Mouse (Mus musculus): ENCODE results near the gene Mlec. TPM values are rescaled to one million over a fixed set of nuclear protein-coding genes. Genes with fewer than 3 reads are reported as not detected.
"Not testable (repeated sequence)": the region's sequence is repeated elsewhere in the genome, so short reads cannot be mapped to it uniquely, and the experiment has no call there.

The Mlec gene
- polyA plus RNA-seq, 1 experiment from 2014 or later = 15.0 TPM

DNA sequence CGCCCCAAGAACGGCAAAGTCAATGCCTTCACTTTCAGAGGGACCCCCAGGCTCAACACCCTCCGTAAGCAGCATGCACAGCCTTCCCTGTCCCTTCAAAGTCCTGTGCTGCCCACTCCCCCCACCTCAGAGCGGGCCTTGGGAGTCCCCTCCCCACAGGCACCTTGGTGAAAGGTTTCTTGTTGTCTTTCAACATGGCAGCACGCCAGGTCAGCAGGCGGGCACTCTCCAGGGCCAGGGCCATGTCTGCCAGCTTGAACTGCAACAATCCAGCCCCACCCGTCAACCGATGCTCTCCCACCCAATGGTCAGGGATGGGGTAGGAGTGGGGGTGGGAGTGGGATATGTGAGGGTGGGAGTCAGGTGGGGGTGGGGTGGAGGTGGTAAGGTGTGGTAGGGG lies 46.8 kb downstream of the Mlec start:
- no peak for TF ChIP-seq CTCF (IDR thresholded peaks at IDR 0.05)

DNA sequence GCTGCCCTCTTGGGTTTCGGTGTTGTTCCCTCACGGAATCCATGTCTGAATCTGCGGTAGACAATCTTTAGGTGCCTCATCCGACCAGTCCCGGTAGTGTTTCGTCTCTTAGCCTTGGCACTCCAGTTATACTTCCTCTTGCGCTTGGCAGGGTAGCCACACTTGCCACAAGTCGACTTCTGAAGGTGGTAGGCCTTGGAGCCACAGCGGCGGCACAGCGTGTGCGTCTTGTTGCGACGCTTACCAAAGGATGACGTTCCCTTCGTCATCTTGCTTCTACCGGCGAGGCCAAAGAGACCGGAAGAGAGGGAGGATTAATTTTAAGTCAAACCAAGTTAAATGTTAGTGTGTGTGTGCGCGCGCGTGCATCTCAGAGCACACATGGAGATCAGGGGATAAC lies 54.7 kb downstream of the Mlec start:
- WGBS = 94% methylated on average over 23 of the region's 23 CpGs
- not testable (repeated sequence) for DNase-seq (ENCODE audit: low spot score); H3K27me3 ChIP-seq (replicated peaks; ENCODE audit: insufficient read depth, low read length); H3K36me3 ChIP-seq (ENCODE audit: insufficient read depth, low read length); H3K4me1 ChIP-seq (ENCODE audit: insufficient read depth, low read depth, low read length); H3K9ac ChIP-seq (replicated peaks; ENCODE audit: low read depth); ATAC-seq; H3K4me3 ChIP-seq (ENCODE audit: low read depth, low read length); H3K27ac ChIP-seq (ENCODE audit: low read length); H3K9me3 ChIP-seq (ENCODE audit: low read length); H3K4me2 ChIP-seq (replicated peaks; ENCODE audit: low read depth, low read length)

More for the DNA sequence above, 46.8 kb downstream of the Mlec start:
- H3K9ac ChIP-seq (replicated peaks; ENCODE audit: low read depth) = no peak overlapping the region
- no peaks in the 10 kb centered on the region for H3K4me1 ChIP-seq (ENCODE audit: insufficient read depth, low read depth, low read length)
- H3K27me3 ChIP-seq (replicated peaks; ENCODE audit: insufficient read depth, low read length) = no peaks in the 10 kb centered on the region
- no peak overlapping the region for H3K27ac ChIP-seq (ENCODE audit: low read length)
- ATAC-seq (no peak), DNase-seq (ENCODE audit: low spot score) (no peak)
- no peak overlapping the region for H3K4me2 ChIP-seq (replicated peaks; ENCODE audit: low read depth, low read length)
- no peaks in the 10 kb centered on the region for H3K36me3 ChIP-seq (ENCODE audit: insufficient read depth, low read length)
- 87% methylated on average over 8 of the region's 8 CpGs for WGBS
- no peaks in the 10 kb centered on the region for H3K9me3 ChIP-seq (ENCODE audit: low read length)
- H3K4me3 ChIP-seq (ENCODE audit: low read depth, low read length) = no peak overlapping the region

DNA sequence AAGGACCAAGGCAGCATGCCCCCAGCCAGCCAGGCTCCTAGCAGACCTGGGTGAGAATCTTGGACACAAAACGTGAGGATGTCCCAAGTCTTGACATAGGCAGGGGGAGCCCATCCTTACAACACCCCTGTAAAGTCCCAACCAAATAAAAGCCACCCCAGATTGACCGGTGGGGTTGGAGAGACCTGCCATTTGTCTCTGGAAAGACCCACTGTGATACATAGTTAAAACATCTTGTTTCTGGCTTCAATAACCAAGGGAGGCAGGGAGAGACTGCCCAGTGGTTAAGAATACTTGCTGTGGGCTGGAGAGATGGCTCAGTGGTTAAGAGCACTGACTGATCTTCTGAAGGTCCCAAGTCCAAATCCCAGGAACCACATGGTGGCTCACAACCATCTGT lies 55.7 kb downstream of the Mlec start:
- Histone ChIP-seq H3K9ac (replicated peaks; ENCODE audit: low read depth) (no peak overlapping the region), H3K4me3 (ENCODE audit: low read depth, low read length) (no peak overlapping the region), H3K9me3 (ENCODE audit: low read length) (no peaks in the 10 kb centered on the region), H3K4me1 (ENCODE audit: insufficient read depth, low read depth, low read length) (no peaks in the 10 kb centered on the region), H3K4me2 (replicated peaks; ENCODE audit: low read depth, low read length) (no peak overlapping the region), H3K27me3 (replicated peaks; ENCODE audit: insufficient read depth, low read length) (no peaks in the 10 kb centered on the region), H3K36me3 (ENCODE audit: insufficient read depth, low read length) (peaks cover 17% of the 10 kb centered on the region), H3K27ac (ENCODE audit: low read length) (no peak overlapping the region)
- 88% methylated on average over 2 of the region's 2 CpGs for WGBS
- TF ChIP-seq CTCF (IDR thresholded peaks at IDR 0.05) = no peak
- no peak for TF ChIP-seq EP300 (IDR thresholded peaks at IDR 0.05)
- ATAC-seq (no peak), DNase-seq (ENCODE audit: low spot score) (no peak)

DNA sequence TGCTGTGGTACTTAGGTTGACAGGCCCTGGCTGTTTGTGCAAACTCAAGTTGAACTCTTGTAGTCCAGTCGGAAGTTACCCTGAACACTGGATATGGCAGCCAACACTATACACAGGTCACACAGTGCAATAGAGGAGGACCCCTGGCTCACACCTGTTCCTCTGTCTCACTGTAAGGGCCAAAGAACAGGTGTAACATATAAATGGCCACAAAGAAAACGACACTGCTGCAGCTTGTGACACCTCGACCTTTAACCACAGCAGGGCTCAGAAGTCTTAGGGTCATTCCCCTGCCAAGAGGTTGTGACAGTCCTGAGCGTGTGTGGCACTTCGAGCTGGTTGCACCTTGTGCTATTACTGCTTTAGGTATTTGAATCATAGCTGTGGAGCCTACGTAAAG lies 57.5 kb downstream of the Mlec start:
- Histone ChIP-seq H3K27ac (ENCODE audit: low read length) (no peak overlapping the region), H3K9ac (replicated peaks; ENCODE audit: low read depth) (no peak overlapping the region), H3K27me3 (replicated peaks; ENCODE audit: insufficient read depth, low read length) (no peaks in the 10 kb centered on the region), H3K36me3 (ENCODE audit: insufficient read depth, low read length) (peaks cover 25% of the 10 kb centered on the region), H3K4me2 (replicated peaks; ENCODE audit: low read depth, low read length) (no peak overlapping the region), H3K4me1 (ENCODE audit: insufficient read depth, low read depth, low read length) (no peaks in the 10 kb centered on the region), H3K4me3 (ENCODE audit: low read depth, low read length) (no peak overlapping the region), H3K9me3 (ENCODE audit: low read length) (no peaks in the 10 kb centered on the region)
- TF ChIP-seq EP300 (IDR thresholded peaks at IDR 0.05) (no peak), CTCF (IDR thresholded peaks at IDR 0.05) (no peak)
- 77% methylated on average over 6 of the region's 6 CpGs for WGBS
- no peak for ATAC-seq
- DNase-seq (ENCODE audit: low spot score) = no peak

DNA sequence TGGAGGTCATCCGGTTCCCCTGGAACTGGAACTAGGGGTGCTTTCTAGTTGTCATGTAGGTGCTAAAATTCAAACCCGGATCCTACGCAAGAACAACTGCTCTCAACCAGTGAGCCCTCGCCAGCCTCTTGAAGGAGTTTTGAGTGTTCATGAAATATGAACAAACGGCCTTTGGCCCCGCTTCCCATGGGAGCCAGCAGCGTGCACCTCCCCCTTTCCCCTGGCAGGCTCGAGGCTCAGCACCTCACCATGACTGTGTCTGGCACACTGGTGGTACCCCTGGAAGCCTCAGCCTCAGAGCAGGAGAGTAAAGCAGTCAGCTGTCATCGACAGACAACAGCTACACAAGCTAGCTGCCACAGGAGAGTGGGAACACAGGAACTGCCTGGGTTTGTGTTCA lies 58.0 kb downstream of the Mlec start:
- no peak overlapping the region for H3K4me3 ChIP-seq (ENCODE audit: low read depth, low read length)
- DNase-seq (ENCODE audit: low spot score) = no peak
- TF ChIP-seq CTCF (IDR thresholded peaks at IDR 0.05) (no peak), EP300 (IDR thresholded peaks at IDR 0.05) (no peak)
- H3K9me3 ChIP-seq (ENCODE audit: low read length) = no peaks in the 10 kb centered on the region
- 59% methylated on average over 9 of the region's 9 CpGs for WGBS
- no peaks in the 10 kb centered on the region for H3K27me3 ChIP-seq (replicated peaks; ENCODE audit: insufficient read depth, low read length)
- no peak overlapping the region for H3K4me2 ChIP-seq (replicated peaks; ENCODE audit: low read depth, low read length)
- H3K9ac ChIP-seq (replicated peaks; ENCODE audit: low read depth) = no peak overlapping the region
- H3K4me1 ChIP-seq (ENCODE audit: insufficient read depth, low read depth, low read length) = no peaks in the 10 kb centered on the region
- no peak overlapping the region for H3K27ac ChIP-seq (ENCODE audit: low read length)
- H3K36me3 ChIP-seq (ENCODE audit: insufficient read depth, low read length) = peaks cover 30% of the 10 kb centered on the region
- ATAC-seq = no peak

DNA sequence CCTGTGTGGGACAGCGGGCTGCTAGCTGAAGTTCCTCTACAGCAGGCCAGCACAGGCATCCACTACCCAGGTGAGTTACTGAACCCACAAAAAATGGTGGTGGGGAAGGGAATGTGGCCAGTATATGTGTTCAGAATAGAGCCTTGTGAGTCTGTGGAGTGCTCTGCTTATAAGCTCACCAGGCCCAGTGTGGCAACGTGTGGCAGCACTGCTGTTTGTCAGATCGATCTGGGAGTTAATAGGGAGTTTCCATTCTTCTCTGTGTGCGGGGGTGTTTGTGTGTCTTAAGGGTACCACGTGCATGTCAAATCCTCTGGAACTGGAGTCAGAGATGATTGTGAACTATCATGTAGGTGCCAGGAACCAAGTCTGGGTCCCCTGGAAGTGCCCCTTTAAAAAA lies 58.4 kb downstream of the Mlec start:
- 81% methylated on average over 5 of the region's 5 CpGs for WGBS
- DNase-seq (ENCODE audit: low spot score) (no peak), ATAC-seq (no peak)
- H3K4me2 ChIP-seq (replicated peaks; ENCODE audit: low read depth, low read length) = no peak overlapping the region
- H3K9me3 ChIP-seq (ENCODE audit: low read length) = no peaks in the 10 kb centered on the region
- no peak overlapping the region for H3K9ac ChIP-seq (replicated peaks; ENCODE audit: low read depth)
- no peak overlapping the region for H3K4me3 ChIP-seq (ENCODE audit: low read depth, low read length)
- H3K27me3 ChIP-seq (replicated peaks; ENCODE audit: insufficient read depth, low read length) = no peaks in the 10 kb centered on the region
- TF ChIP-seq EP300 (IDR thresholded peaks at IDR 0.05) (no peak), CTCF (IDR thresholded peaks at IDR 0.05) (no peak)
- no peak overlapping the region for H3K27ac ChIP-seq (ENCODE audit: low read length)
- no peaks in the 10 kb centered on the region for H3K4me1 ChIP-seq (ENCODE audit: insufficient read depth, low read depth, low read length)
- H3K36me3 ChIP-seq (ENCODE audit: insufficient read depth, low read length) = peaks cover 30% of the 10 kb centered on the region

DNA sequence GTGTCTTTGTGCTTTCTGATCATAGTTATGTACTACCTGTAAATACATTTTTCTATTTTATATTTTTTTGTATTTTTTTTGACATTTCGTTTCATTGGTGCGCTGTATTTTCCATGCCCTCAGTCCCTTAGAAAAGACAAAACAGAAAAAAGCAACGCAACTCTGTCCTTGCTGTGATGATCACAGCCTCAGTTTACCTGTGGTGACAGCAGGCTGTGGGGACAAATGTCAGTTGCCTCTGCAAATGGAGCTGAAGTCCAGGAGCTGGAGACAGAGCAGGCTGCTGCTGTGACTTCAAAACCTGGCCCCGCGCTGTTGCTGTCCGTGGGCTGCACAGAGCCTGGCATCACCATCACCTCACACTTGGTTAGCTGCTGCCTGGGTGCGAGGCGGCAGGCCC lies 59.8 kb downstream of the Mlec start, which contains the start of gene Gm10401:
TSS of gene Gm10401 (minus strand) at position 101 of the 400 bp plus-strand sequence.
- Histone ChIP-seq H3K27ac (ENCODE audit: low read length) (no peak within 1 kb of the TSS), H3K9ac (replicated peaks; ENCODE audit: low read depth) (no peak within 1 kb of the TSS), H3K27me3 (replicated peaks; ENCODE audit: insufficient read depth, low read length) (no peaks in the 10 kb centered on the region), H3K4me3 (ENCODE audit: low read depth, low read length) (no peak within 1 kb of the TSS), H3K36me3 (ENCODE audit: insufficient read depth, low read length) (peaks cover 30% of the 10 kb centered on the region), H3K4me1 (ENCODE audit: insufficient read depth, low read depth, low read length) (no peaks in the 10 kb centered on the region), H3K9me3 (ENCODE audit: low read length) (no peaks in the 10 kb centered on the region), H3K4me2 (replicated peaks; ENCODE audit: low read depth, low read length) (no peak within 1 kb of the TSS)
- WGBS = 88% methylated on average over 8 of the region's 8 CpGs
- no peak for ATAC-seq
- no peak for TF ChIP-seq CTCF (IDR thresholded peaks at IDR 0.05)
- TF ChIP-seq EP300 (IDR thresholded peaks at IDR 0.05) = no peak
- DNase-seq (ENCODE audit: low spot score) = no peak

Other genes with a start within 250 kb of the Mlec start
- 0.92 and 1.8 TPM in 2 replicates for gene Oasl1, start 234.9 kb downstream of the Mlec start, polyA plus RNA-seq (2015; fragmentation: Nextera tagmentation; extraction: Ambion mirVana)
- gene 2210016L21Rik, start 216.0 kb downstream of the Mlec start, polyA plus RNA-seq (2015; fragmentation: Nextera tagmentation; extraction: Ambion mirVana) = 41.0 and 41.4 TPM in 2 replicates
- gene Hnf1a, start 187.1 kb downstream of the Mlec start, polyA plus RNA-seq (2015; fragmentation: Nextera tagmentation; extraction: Ambion mirVana) = not detected in 2 replicates
- gene Sppl3, start 147.0 kb downstream of the Mlec start, polyA plus RNA-seq (2015; fragmentation: Nextera tagmentation; extraction: Ambion mirVana) = 16.6 and 22.8 TPM in 2 replicates
- 32.4 and 32.5 TPM in 2 replicates for gene Gm10401, start 59.9 kb downstream of the Mlec start, polyA plus RNA-seq (2015; fragmentation: Nextera tagmentation; extraction: Ambion mirVana)
- gene Acads, start 38.8 kb downstream of the Mlec start, polyA plus RNA-seq (2015; fragmentation: Nextera tagmentation; extraction: Ambion mirVana) = 43.6 and 43.9 TPM in 2 replicates
- gene Unc119b, start 23.2 kb downstream of the Mlec start, polyA plus RNA-seq (2015; fragmentation: Nextera tagmentation; extraction: Ambion mirVana) = 21.8 and 24.8 TPM in 2 replicates
- 0.90 and 1.1 TPM in 2 replicates for gene Cabp1, start 36.2 kb upstream of the Mlec start, polyA plus RNA-seq (2015; fragmentation: Nextera tagmentation; extraction: Ambion mirVana)
- 77.6 and 78.8 TPM in 2 replicates for gene Pop5, start 77.7 kb upstream of the Mlec start, polyA plus RNA-seq (2015; fragmentation: Nextera tagmentation; extraction: Ambion mirVana)
- gene Rnf10, start 114.7 kb upstream of the Mlec start, polyA plus RNA-seq (2015; fragmentation: Nextera tagmentation; extraction: Ambion mirVana) = 98.5 and 104 TPM in 2 replicates
- gene Coq5, start 121.5 kb upstream of the Mlec start, polyA plus RNA-seq (2015; fragmentation: Nextera tagmentation; extraction: Ambion mirVana) = 18.9 and 19.4 TPM in 2 replicates
- 1,317 and 1,524 TPM in 2 replicates for gene Dynll1, start 142.8 kb upstream of the Mlec start, polyA plus RNA-seq (2015; fragmentation: Nextera tagmentation; extraction: Ambion mirVana)
- 140 and 152 TPM in 2 replicates for gene Srsf9, start 169.0 kb upstream of the Mlec start, polyA plus RNA-seq (2015; fragmentation: Nextera tagmentation; extraction: Ambion mirVana)
- gene Gatc, start 183.0 kb upstream of the Mlec start, polyA plus RNA-seq (2015; fragmentation: Nextera tagmentation; extraction: Ambion mirVana) = 10.1 and 10.4 TPM in 2 replicates
- 51.1 and 54.9 TPM in 2 replicates for gene Triap1, start 183.0 kb upstream of the Mlec start, polyA plus RNA-seq (2015; fragmentation: Nextera tagmentation; extraction: Ambion mirVana)
- 819 and 1,023 TPM in 2 replicates for gene Cox6a1, start 190.8 kb upstream of the Mlec start, polyA plus RNA-seq (2015; fragmentation: Nextera tagmentation; extraction: Ambion mirVana)

Data from lung, postnatal 0 days (tissue).